Mouse (Mus musculus) layer of hippocampus, adult 9-11 months (tissue): ENCODE measurements around the gene Cecr2.
"Not testable (repeated sequence)": the region's sequence is repeated elsewhere in the genome, so short reads cannot be mapped to it uniquely, and the experiment has no call there.

ENCODE experiments used
- DNase-seq: peaks from one replicate; pipeline ENCODE4 v3.0.0; 2022

The Cecr2 gene

GRCm38 (mm10) chr6:120665816-120666760 lies at the start of gene Cecr2:
Gene Cecr2, plus strand, starts transcription at chr6:120666369.
- peak; percentile 61 for DNase-seq

GRCm38 (mm10) chr6:120617586-120617985 lies 48.6 kb upstream of the Cecr2 start:
- peak; percentile 56 for DNase-seq

GRCm38 (mm10) chr6:120618518-120619402 lies 47.4 kb upstream of the Cecr2 start:
- DNase-seq = no peak

DNA sequence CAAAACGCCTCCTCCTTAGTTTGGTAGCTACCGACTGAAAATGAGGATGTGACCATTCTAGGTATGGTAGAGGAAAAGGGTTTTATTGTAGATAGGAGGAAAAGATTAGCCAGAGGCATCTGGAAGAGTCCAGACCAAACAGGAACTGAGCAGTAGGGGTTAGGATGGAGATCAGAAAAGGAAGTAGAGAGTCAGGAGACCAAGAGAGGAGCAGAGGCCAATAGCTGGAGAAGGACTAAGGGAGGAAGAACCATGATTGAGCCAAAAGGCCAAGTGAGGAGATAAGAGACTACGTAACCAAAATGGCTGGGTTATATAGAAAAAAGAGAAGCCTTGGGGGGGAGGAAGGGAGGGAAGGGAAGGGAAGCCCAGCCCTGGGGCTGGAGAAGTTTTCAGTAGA lies 46.0 kb upstream of the Cecr2 start:
- no peak for DNase-seq

DNA sequence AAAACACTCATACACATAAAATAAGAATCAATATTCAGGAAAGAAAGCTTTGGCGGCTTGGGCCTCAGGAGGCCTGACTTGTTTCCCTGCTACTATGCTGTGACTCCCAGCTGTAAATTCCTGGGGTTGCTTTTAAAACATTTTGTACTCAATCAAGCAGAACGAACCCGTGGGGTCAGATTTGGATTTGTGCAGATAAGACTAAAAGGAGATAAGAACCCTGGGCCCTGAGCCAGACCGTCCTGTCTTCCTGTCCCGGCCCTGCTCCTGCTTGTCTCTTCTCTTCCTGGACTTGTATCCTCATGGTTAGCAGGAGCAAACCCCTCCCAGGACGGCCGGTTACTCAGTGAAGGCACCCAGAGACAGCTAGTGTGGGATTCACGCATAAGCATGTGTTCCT lies 41.1 kb upstream of the Cecr2 start:
- no peak for DNase-seq

DNA sequence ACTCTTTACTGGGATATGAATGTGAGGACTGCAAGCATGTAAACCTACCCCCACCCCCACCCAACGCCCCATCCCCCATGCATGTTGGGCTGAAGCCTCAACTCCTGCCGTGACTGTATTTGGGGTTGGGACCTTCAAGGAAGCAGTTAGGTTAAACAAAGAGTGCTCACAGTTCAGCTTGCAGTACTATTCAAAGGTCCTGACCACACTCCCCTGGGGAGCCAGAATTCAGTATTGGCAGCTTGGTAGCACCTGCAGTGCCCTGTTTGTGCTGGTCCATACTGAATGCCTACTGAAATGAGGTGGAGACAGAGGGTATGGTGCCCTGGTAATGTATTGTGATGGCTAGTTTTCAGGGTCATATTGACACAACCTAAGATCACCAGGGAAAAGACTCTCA lies 39.1 kb upstream of the Cecr2 start:
- DNase-seq = no peak

- peak; percentile 37 for DNase-seq
These were observed 37.2 kb upstream of the Cecr2 start for GRCm38 (mm10) chr6:120628963-120629362.

- no peak for DNase-seq
These were observed 30.7 kb upstream of the Cecr2 start for GRCm38 (mm10) chr6:120635391-120636028.

GRCm38 (mm10) chr6:120639547-120639946 lies 26.6 kb upstream of the Cecr2 start:
- DNase-seq = no peak

DNA sequence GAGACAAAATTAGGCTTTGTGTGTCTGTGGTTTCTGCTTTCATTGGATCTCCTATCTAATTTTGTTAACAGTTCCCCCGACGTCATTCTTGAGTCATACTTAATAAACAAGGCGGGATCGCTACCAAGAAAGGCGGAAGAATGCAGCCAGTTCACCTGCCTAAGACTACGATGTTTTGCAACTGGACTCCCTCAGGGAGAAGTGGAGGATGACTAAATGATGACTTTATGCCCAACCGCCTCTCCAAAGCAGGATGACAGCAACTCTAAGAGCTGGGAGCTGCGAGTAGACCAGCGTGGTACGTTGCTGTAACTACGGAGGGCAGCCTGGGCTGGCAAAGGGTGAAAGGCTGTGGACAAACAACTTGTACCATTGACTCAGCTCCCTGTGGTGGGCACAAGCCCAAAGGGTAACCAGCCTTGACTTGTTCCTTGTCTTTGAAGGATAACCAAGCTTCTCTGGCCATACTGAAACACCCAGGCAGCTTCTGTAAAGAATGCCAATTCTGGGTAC lies 24.2 kb upstream of the Cecr2 start:
- no peak for DNase-seq

DNA sequence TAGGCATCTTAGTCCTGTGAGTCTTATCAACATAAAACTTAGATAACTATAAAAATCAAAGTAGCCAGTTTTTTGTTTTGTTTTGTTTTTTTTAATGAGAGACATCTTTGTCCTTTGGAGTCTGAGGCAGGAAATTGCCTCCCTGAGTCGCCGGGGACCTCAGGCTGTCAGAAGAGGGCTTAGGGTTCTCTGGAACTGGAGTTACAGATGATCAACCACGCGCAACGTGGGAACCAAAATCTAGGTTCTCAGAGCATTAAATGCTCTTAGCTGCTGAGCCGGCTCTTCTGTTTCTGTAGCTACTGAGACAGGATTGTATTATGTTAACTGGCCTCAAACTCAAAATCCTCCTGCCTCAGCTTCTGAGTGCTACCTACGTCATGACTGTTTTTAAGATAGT lies 22.4 kb upstream of the Cecr2 start:
- no peak for DNase-seq

GRCm38 (mm10) chr6:120644346-120645299 lies 21.5 kb upstream of the Cecr2 start:
- DNase-seq = no peak

GRCm38 (mm10) chr6:120647246-120648028 lies 18.7 kb upstream of the Cecr2 start:
- DNase-seq = not testable (repeated sequence)

DNA sequence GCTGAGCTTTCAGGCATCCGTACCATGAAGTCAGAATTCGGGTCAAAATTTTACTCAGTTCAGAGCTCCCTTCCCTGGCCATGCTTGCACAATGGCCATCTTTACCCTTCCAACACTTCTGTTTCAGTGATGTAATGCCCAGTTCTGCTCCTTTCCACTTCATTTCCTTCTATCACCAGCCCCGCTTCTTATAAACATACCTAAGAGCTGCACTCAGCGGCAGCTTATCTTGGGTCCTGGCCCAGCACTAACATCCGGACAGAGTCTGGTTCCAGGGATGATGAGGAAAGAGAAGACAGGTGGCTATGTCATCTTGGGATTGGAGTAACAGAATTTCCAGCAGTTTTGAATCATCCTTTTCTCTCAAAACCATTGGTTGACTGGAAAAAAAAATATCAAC lies 18.0 kb upstream of the Cecr2 start:
- no peak for DNase-seq

DNA sequence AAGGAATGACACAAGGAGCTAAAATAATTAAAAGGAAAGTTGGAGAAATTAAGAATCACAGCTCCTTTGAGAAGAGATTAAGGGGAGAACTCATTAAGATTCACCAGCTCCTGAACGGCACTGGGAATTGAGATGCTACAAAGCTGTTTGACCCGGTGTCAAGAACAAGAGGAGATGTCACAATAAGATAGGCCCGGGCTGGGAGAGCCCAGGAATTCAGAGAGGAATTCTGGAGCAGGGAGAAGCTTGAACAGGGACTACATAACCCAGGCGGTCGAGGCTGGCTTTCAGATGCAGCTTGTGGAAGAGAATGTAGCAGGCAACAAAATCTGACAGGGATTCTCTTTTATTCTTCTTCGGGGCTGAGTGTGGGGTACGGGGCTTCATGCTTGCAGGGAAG lies 13.5 kb upstream of the Cecr2 start:
- DNase-seq = no peak

GRCm38 (mm10) chr6:120655702-120656101 lies 10.5 kb upstream of the Cecr2 start:
- DNase-seq = no peak

GRCm38 (mm10) chr6:120658848-120659247 lies 7.3 kb upstream of the Cecr2 start:
- DNase-seq = no peak

DNA sequence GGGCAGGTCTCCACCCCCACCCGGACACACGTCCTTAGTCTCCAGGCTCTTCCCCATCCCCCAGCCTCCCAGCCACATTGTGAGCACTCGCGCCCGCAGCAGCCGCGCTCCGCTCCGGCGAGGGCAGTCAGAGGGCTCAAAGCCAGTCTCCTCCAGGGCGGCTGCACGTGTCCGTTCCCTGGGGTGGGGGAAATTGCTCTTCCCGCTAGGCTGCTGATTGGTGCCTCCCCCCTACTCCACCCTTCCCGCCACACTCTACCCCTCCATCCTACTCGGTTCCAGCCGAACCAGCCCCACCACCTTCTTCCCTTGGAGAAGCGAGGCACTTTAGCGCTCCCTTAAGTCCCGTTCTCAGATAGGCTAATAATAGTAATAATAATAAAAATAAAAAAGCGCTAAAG lies 754 bp upstream of the Cecr2 start:
- peak; percentile 45 for DNase-seq

- peak; percentile 10 for DNase-seq
These were observed 722 bp downstream of the Cecr2 start for GRCm38 (mm10) chr6:120666761-120667421.

DNA sequence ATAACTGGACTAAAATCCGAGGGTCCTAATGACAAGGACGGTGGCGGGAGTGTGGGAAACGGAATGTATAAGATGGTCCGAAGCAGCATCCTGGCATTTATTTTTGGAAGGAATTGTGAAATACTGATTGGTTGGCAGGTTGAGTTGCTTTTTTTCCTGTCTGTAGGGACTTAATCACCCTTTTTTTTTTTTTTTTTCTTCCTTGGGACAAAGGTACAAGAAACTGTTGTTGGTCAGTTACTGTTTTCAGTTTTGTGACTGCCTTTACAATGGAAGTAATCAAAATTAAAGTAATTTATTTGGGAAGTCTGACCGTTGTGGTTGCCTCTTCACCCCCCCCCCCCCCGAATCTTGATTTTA lies 1.2 kb downstream of the Cecr2 start:
- no peak for DNase-seq
